Comparison of ENCODE assay signal across 16 mouse cellular contexts in the genomic region with DNA sequence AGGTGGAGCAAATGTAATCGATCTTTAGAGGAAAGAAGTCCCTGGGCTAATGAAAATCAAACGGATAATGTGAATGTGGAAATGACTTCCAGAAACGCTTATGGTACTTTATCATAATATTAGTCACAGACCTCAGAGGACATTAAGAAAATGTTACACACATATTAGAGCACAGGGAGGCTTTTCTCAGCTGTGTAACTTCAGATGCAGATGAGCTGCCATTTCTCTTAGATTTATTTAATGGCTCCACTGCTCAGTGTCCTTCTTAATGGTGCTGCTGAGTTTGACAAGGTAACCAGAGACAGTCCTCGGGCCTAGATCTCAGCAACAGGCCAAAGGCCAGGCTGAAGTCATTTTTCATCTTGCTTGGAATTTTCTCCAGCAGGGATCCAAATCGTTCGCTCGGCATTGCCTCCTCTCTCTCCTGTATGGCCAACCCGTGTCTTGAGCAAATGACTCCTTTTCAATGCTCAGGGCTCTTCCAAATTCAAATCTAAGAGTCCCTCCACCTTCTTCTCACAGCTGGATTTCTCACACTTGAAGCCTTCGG.
DNase-seq lines count a peak whose midpoint lies in the region; ATAC-seq lines count a peak whose summit lies in the region.
"Had no signal": no experiment of that assay in that cellular context is flagged by ENCODE, and none has a peak within 500 bp of the region (broad histone marks: within the 10 kb centered on the region; RNA-seq: fewer than 3 reads in every experiment).

No protein-coding gene starts in this region.

- WGBS in kidney, embryonic 14.5 days: 25% methylated on average over 9 of the region's 9 CpGs
- WGBS in limb, embryonic 10.5 days: 43% methylated on average over 9 of the region's 9 CpGs

- no peaks in the 10 kb centered on the region for H3K36me3 ChIP-seq in kidney, embryonic 14.5 days (ENCODE audit: control insufficient read depth, insufficient read depth, low read length)
- no peaks in the 10 kb centered on the region for H3K36me3 ChIP-seq in limb, embryonic 10.5 days
- H3K36me3 ChIP-seq: embryonic facial prominence, embryonic 15.5 days; heart, embryonic 13.5 days; midbrain, embryonic 13.5 days; neural tube, embryonic 13.5 days had no signal

- H3K4me1 ChIP-seq in kidney, embryonic 14.5 days (ENCODE audit: control insufficient read depth, insufficient read depth, low read length): peaks cover 16% of the 10 kb centered on the region
- peaks cover 11% of the 10 kb centered on the region for H3K4me1 ChIP-seq in limb, embryonic 10.5 days
- H3K4me1 ChIP-seq: heart, embryonic 13.5 days; midbrain, embryonic 13.5 days had no signal

- no peak overlapping the region for H3K9ac ChIP-seq in kidney, embryonic 14.5 days (ENCODE audit: low read depth, low read length)
- H3K9ac ChIP-seq: embryonic facial prominence, embryonic 15.5 days; forebrain, postnatal 0 days; heart, embryonic 13.5 days; midbrain, embryonic 13.5 days; neural tube, embryonic 13.5 days had no signal

- no peak for DNase-seq in kidney, adult 11 months
- DNase-seq in MN1 (ENCODE audit: low spot score): peak; percentile 10
- peak; percentile 31 for DNase-seq in embryo, embryonic 11.5 days (ENCODE audit: low read depth, low spot score)
- no peak for DNase-seq in limb, embryonic 10.5 days (ENCODE audit: low spot score)
- DNase-seq in adrenal gland, adult 18-20 months (ENCODE audit: low spot score in 2 of 2): no peak
- DNase-seq in thymus, postnatal 14 days: no peak
- DNase-seq: adrenal gland, postnatal 36 days; gastrocnemius, postnatal 36 days; spleen, adult 18-20 months; thymus, adult 2 months had no signal

- H3K27ac ChIP-seq in kidney, embryonic 14.5 days (ENCODE audit: low read depth, low read length): no peak overlapping the region
- 0 out of 2 replicates have a peak overlapping the region, but pooled peaks have one; percentile 9 for H3K27ac ChIP-seq in limb, embryonic 10.5 days
- H3K27ac ChIP-seq: embryonic facial prominence, embryonic 15.5 days; heart, embryonic 13.5 days; midbrain, embryonic 13.5 days had no signal

- H3K4me2 ChIP-seq in kidney, embryonic 14.5 days (replicated peaks; ENCODE audit: low read depth, low read length): no peak overlapping the region
- H3K4me2 ChIP-seq: embryonic facial prominence, embryonic 15.5 days; heart, embryonic 13.5 days; midbrain, embryonic 13.5 days; neural tube, embryonic 13.5 days had no signal

- no peaks in the 10 kb centered on the region for H3K27me3 ChIP-seq in kidney, embryonic 14.5 days (ENCODE audit: control insufficient read depth, insufficient read depth, low read length)
- no peaks in the 10 kb centered on the region for H3K27me3 ChIP-seq in limb, embryonic 10.5 days (ENCODE audit: low read depth, poor library complexity, severe bottlenecking)
- H3K27me3 ChIP-seq: embryonic facial prominence, embryonic 15.5 days; heart, embryonic 13.5 days; midbrain, embryonic 13.5 days; neural tube, embryonic 13.5 days had no signal

- no peaks in the 10 kb centered on the region for H3K9me3 ChIP-seq in kidney, embryonic 14.5 days (ENCODE audit: control insufficient read depth, low read length)
- H3K9me3 ChIP-seq in limb, embryonic 10.5 days (replicated peaks): no peaks in the 10 kb centered on the region
- H3K9me3 ChIP-seq: embryonic facial prominence, embryonic 15.5 days; heart, embryonic 13.5 days; midbrain, embryonic 13.5 days; neural tube, embryonic 13.5 days had no signal

- H3K4me3 ChIP-seq in kidney, embryonic 14.5 days (ENCODE audit: low read length): no peak overlapping the region
- no peak overlapping the region for H3K4me3 ChIP-seq in limb, embryonic 10.5 days
- H3K4me3 ChIP-seq: embryonic facial prominence, embryonic 15.5 days; heart, embryonic 13.5 days; midbrain, embryonic 13.5 days; neural tube, embryonic 13.5 days had no signal

- 0 out of 2 replicates have a peak, but pooled peaks have one; percentile 39 for ATAC-seq in kidney, embryonic 14.5 days (ENCODE audit: low FRiP score, low TSS enrichment)
- ATAC-seq: midbrain, embryonic 13.5 days had no signal

Comparison
In these comparisons a context has a peak if more than half of its experiments do, and no peak if none do; other contexts are left out.
1. DNase-seq: peak in MN1 (single experiment) and embryo, embryonic 11.5 days (single experiment); none in kidney, adult 11 months (single experiment), limb, embryonic 10.5 days (single experiment), adrenal gland, adult 18-20 months (0 of 2) and thymus, postnatal 14 days (single experiment).